Mouse (Mus musculus): ENCODE measurements around the gene Sprr2a1. TPM values are rescaled to one million over a fixed set of nuclear protein-coding genes. Genes with fewer than 3 reads are reported as not detected.
"Not testable (repeated sequence)": the region's sequence is repeated elsewhere in the genome, so short reads cannot be mapped to it uniquely, and the experiment has no call there.

Gene Sprr2a1
- polyA plus RNA-seq, 1 experiment from 2014 or later = 2.0 TPM

DNA sequence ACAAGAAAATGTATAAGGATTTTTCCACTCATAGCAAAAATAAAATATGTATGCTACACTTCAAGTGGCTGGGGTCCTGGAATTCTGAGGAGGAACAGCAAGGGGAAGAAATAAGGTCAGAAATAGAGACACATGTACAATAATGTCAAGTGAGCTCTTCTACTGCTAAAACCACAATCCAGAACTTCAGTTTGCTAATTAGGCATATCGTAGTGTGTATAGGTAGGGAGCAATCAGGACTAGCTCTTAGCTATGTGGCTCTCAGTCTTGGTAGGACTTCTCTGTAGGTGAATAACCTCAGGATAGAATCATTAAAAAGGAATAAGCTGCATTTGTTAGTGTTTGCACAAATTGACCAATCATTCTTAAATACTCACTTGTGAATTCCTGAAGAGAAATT is 23.6 kb downstream of the Sprr2a1 start:
- H3K27me3 ChIP-seq (replicated peaks); H3K9me3 ChIP-seq; H3K36me3 ChIP-seq; H3K4me2 ChIP-seq (replicated peaks); H3K27ac ChIP-seq; ATAC-seq; H3K9ac ChIP-seq; H3K4me1 ChIP-seq (replicated peaks); H3K4me3 ChIP-seq (replicated peaks): not testable (repeated sequence)
- no CpG with 5 or more reads among the region's 1 CpGs for WGBS

GRCm38 (mm10) chr3:92244833-92245232 is 29.2 kb downstream of the Sprr2a1 start:
- H3K4me2 ChIP-seq (replicated peaks); H3K4me3 ChIP-seq (replicated peaks); H3K9ac ChIP-seq; H3K36me3 ChIP-seq; H3K4me1 ChIP-seq (replicated peaks); H3K27ac ChIP-seq; ATAC-seq; H3K27me3 ChIP-seq (replicated peaks); H3K9me3 ChIP-seq: not testable (repeated sequence)

DNA sequence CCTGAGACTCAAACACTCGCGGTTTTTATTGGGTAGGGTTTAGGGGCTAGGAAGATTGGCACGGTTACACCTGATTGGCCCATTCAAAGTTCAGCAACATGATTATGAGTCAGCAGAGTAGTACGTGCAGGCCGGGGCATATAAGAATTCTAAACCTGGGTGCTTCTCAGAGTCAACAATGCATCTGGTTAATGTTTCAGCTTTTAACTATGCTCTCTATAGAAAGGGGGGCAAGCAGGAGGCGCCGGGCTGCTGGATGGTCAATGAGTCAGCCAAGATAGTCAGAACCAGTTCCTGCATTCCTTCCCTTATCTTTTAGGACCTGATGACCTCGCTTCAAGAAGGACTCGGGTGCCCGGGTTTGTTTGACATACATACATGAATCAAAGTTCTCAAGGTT is 30.6 kb downstream of the Sprr2a1 start:
- H3K9me3 ChIP-seq; H3K4me2 ChIP-seq (replicated peaks); H3K4me3 ChIP-seq (replicated peaks); H3K27ac ChIP-seq; H3K4me1 ChIP-seq (replicated peaks); H3K27me3 ChIP-seq (replicated peaks); H3K9ac ChIP-seq; H3K36me3 ChIP-seq: not testable (repeated sequence)
- no CpG with 5 or more reads among the region's 10 CpGs for WGBS
- peak; percentile 83 for ATAC-seq

- not testable (repeated sequence) for H3K4me1 ChIP-seq (replicated peaks); H3K4me2 ChIP-seq (replicated peaks); H3K27me3 ChIP-seq (replicated peaks); H3K4me3 ChIP-seq (replicated peaks); H3K36me3 ChIP-seq; H3K27ac ChIP-seq; H3K9ac ChIP-seq; H3K9me3 ChIP-seq; ATAC-seq
Observed at GRCm38 (mm10) chr3:92248494-92248893, 32.9 kb downstream of the Sprr2a1 start.

DNA sequence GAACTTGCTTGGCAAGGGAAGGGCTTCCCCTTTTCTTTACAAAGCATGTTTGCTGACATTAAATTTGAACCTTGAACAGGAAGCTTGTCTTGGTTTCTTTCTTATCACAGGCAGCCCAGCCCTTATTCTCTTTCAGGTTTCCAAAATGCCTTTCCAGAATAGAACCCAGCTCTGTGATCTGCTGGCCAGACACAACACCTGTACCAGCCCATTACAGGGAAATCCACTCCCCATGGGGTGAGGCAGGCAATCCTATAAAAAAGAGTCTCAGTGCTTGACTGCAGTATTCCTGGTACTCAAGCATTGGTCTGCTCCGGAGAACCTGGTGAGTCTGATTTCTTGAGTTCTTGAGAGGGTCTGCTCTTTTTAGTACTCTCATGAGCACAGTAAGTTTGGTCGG is 34.9 kb downstream of the Sprr2a1 start:
- not testable (repeated sequence) for H3K4me2 ChIP-seq (replicated peaks); H3K4me3 ChIP-seq (replicated peaks); H3K27me3 ChIP-seq (replicated peaks); H3K36me3 ChIP-seq; H3K9ac ChIP-seq; H3K4me1 ChIP-seq (replicated peaks); H3K9me3 ChIP-seq; H3K27ac ChIP-seq
- 90% methylated on average over 2 of the region's 2 CpGs for WGBS
- ATAC-seq = peak; percentile 68

DNA sequence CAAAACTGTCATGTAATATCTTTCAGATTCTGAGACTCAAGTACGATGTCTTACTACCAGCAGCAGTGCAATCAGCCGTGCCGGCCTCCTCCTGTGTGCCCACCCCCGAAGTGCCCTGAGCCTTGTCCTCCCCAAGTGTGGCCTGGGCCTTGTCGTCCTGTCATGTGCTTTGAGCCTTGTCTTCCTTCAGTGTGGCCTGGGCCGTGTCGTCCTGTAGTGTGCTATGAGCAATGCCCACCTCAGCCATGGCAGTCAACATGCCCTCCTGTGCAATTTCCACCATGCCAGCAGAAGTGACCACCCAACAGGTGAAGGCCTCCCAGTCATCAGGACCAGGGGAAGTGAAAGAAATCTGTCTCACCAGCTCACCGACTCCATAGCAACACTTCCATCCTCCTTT is 38.3 kb downstream of the Sprr2a1 start:
- not testable (repeated sequence) for H3K36me3 ChIP-seq; H3K27me3 ChIP-seq (replicated peaks); H3K27ac ChIP-seq; H3K4me2 ChIP-seq (replicated peaks); H3K9ac ChIP-seq; H3K4me3 ChIP-seq (replicated peaks); H3K4me1 ChIP-seq (replicated peaks); H3K9me3 ChIP-seq
- 0 out of 2 replicates have a peak, but pooled peaks have one; percentile 11 for ATAC-seq
- no CpG with 5 or more reads among the region's 8 CpGs for WGBS

GRCm38 (mm10) chr3:92258526-92258925 is 42.9 kb downstream of the Sprr2a1 start:
- not testable (repeated sequence) for H3K9ac ChIP-seq; H3K9me3 ChIP-seq; H3K36me3 ChIP-seq; H3K27ac ChIP-seq; H3K27me3 ChIP-seq (replicated peaks); H3K4me1 ChIP-seq (replicated peaks); H3K4me2 ChIP-seq (replicated peaks); ATAC-seq; H3K4me3 ChIP-seq (replicated peaks)

GRCm38 (mm10) chr3:92263462-92263861 is 47.9 kb downstream of the Sprr2a1 start:
- H3K36me3 ChIP-seq; H3K27ac ChIP-seq; H3K4me3 ChIP-seq (replicated peaks); H3K9ac ChIP-seq; H3K27me3 ChIP-seq (replicated peaks); H3K4me2 ChIP-seq (replicated peaks); H3K4me1 ChIP-seq (replicated peaks); H3K9me3 ChIP-seq: not testable (repeated sequence)
- WGBS = no CpG with 5 or more reads among the region's 2 CpGs
- peak; percentile 50; the same call in 1 of the 2 replicates for ATAC-seq

Other genes starting within 250 kb of the Sprr2a1 start
- gene Pglyrp3, start 201.2 kb upstream of the Sprr2a1 start, polyA plus RNA-seq (2015; fragmentation: Nextera tagmentation; extraction: Ambion mirVana) = not detected in 2 replicates
- gene Lor, start 132.7 kb upstream of the Sprr2a1 start, polyA plus RNA-seq (2015; fragmentation: Nextera tagmentation; extraction: Ambion mirVana) = 0.21 and 0.23 TPM in 2 replicates
- not detected in 2 replicates for gene Prr9, start 91.9 kb upstream of the Sprr2a1 start, polyA plus RNA-seq (2015; fragmentation: Nextera tagmentation; extraction: Ambion mirVana)
- not detected in 2 replicates for gene Lelp1, start 73.1 kb upstream of the Sprr2a1 start, polyA plus RNA-seq (2015; fragmentation: Nextera tagmentation; extraction: Ambion mirVana)
- gene Sprr2a2, start 121 bp downstream of the Sprr2a1 start, polyA plus RNA-seq (2015; fragmentation: Nextera tagmentation; extraction: Ambion mirVana) = 82.8 and 107 TPM in 2 replicates
- 10.6 and 12.8 TPM in 2 replicates for gene Sprr2a3, start 69.6 kb downstream of the Sprr2a1 start, polyA plus RNA-seq (2015; fragmentation: Nextera tagmentation; extraction: Ambion mirVana)
- not detected in 2 replicates for gene Sprr2b, start 100.8 kb downstream of the Sprr2a1 start, polyA plus RNA-seq (2015; fragmentation: Nextera tagmentation; extraction: Ambion mirVana)
- not detected in 2 replicates for gene Sprr2d, start 123.3 kb downstream of the Sprr2a1 start, polyA plus RNA-seq (2015; fragmentation: Nextera tagmentation; extraction: Ambion mirVana)
- gene Sprr2e, start 136.3 kb downstream of the Sprr2a1 start, polyA plus RNA-seq (2015; fragmentation: Nextera tagmentation; extraction: Ambion mirVana) = not detected in 2 replicates
- not detected in 2 replicates for gene Sprr2f, start 149.4 kb downstream of the Sprr2a1 start, polyA plus RNA-seq (2015; fragmentation: Nextera tagmentation; extraction: Ambion mirVana)
- gene Sprr2h, start 169.9 kb downstream of the Sprr2a1 start, polyA plus RNA-seq (2015; fragmentation: Nextera tagmentation; extraction: Ambion mirVana) = not detected in 2 replicates
- gene Sprr2i, start 192.2 kb downstream of the Sprr2a1 start, polyA plus RNA-seq (2015; fragmentation: Nextera tagmentation; extraction: Ambion mirVana) = not detected in 2 replicates
- not detected in 2 replicates for gene Sprr2j-ps, start 202.3 kb downstream of the Sprr2a1 start, polyA plus RNA-seq (2015; fragmentation: Nextera tagmentation; extraction: Ambion mirVana)
- gene Gm9774, start 213.6 kb downstream of the Sprr2a1 start, polyA plus RNA-seq (2015; fragmentation: Nextera tagmentation; extraction: Ambion mirVana) = 7.7 and 9.0 TPM in 2 replicates
- gene Sprr2k, start 216.8 kb downstream of the Sprr2a1 start, polyA plus RNA-seq (2015; fragmentation: Nextera tagmentation; extraction: Ambion mirVana) = not detected in 2 replicates
- gene Sprr1b, start 223.0 kb downstream of the Sprr2a1 start, polyA plus RNA-seq (2015; fragmentation: Nextera tagmentation; extraction: Ambion mirVana) = 0.18 TPM in 1 of 2 replicates, not detected in the other
- gene Sprr3, start 242.9 kb downstream of the Sprr2a1 start, polyA plus RNA-seq (2015; fragmentation: Nextera tagmentation; extraction: Ambion mirVana) = not detected in 2 replicates